Mouse (Mus musculus) liver, embryonic 14 days (tissue): ENCODE data around the gene Krtap3-1. TPM values are rescaled to one million over a fixed set of nuclear protein-coding genes. Genes with fewer than 3 reads are reported as not detected.

Experiments used
- polyA plus RNA-seq: library from polyadenylated mRNA; depleted of rRNA; stranded (reverse); fragments of >200 nt; gene quantifications from 2 replicates; pipeline ENCODE4 v1.2.3, GENCODE M21; 2012; rRNA removed

Gene Krtap3-1
- not detected in 2 replicates for polyA plus RNA-seq

DNA sequence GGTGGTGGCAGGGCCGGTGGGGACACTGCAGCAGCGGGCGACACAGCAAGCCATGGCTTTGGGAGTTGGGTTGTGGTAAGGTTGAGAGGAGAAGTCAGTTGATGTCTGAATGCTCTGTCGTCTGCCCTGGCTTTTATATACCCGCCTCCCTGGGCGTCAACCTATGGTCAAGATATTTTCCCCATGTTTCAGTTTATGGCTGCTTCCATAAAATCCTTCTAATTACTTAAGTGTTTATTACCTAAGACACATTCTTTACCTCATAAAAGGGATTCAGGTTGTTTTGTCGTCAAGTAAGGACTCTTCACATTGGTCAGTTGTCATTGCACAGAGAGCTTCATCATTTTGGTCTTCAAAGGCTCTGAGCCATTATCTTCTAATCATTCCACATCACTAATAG is at the start of gene Krtap3-1:
Krtap3-1 (minus strand) TSS at position 101 of the 400 bp plus-strand sequence.

DNA sequence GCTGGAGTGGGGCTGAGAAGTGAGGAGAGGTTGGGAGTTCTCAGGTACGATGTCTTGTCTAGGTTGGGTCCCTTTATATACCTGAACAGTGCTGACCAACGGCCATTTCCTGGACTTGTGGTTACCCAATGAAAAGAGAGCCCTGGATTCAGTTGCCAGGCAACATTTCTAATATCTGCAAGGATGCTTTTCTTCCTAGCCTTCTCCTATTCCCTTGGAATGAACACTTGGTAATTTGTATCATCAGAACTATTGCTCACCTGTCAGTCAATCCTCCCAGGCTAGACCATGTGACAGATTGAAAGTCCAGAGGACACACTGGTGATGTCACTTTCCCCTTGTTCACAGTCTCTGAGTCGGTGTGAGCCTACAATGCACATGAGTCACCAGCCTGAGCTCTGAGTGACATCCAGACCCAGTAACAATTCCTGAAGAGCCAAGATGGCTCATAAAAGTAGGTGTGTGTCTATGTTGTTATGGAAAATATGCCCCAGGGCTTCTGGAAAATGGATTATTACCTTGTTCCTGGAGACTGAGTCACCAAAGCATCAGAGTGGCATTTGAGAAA is 48.5 kb upstream of the Krtap3-1 start, which contains the start of gene Krtap2-4:
Krtap2-4 (minus strand) TSS at position 51 of the 568 bp plus-strand sequence.

DNA sequence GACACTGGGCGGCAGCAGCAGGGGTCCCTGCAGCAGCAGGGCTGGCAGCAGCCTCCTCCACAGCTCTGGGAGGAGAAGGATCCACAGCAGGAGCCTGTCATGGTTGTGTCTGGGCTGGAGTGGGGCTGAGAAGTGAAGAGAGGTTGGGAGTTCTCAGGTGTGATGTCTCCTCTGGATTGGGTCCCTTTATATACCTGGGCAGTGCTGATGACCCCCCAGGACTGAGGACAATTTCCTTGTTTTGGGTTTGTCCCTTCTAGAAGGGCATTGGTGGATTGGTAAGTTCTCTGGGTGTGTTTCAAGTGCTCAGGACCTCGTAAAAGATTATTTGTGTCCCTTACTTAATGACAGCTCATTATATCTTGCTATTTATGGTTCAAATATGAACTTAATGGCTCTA is 43.7 kb upstream of the Krtap3-1 start, which contains the start of gene Gm11937:
Gm11937 (minus strand) TSS at position 101 of the 400 bp plus-strand sequence.

DNA sequence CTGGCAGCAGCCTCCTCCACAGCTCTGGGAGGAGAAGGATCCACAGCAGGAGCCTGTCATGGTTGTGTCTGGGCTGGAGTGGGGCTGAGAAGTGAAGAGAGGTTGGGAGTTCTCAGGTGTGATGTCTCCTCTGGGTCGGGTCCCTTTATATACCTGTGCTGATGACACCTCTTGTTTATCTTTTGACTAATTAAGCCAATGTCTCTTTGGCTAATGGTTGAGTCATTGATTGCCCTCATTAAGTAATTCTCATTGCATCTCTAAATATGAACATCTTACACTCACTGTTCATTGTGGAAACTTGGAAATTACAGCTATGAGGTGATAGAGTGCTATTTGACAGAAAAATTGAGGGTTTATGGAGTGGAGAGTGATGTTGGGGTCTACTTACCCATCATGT is 36.8 kb upstream of the Krtap3-1 start, which contains the start of gene Gm11938:
Gm11938 (minus strand) TSS at position 101 of the 400 bp plus-strand sequence.

DNA sequence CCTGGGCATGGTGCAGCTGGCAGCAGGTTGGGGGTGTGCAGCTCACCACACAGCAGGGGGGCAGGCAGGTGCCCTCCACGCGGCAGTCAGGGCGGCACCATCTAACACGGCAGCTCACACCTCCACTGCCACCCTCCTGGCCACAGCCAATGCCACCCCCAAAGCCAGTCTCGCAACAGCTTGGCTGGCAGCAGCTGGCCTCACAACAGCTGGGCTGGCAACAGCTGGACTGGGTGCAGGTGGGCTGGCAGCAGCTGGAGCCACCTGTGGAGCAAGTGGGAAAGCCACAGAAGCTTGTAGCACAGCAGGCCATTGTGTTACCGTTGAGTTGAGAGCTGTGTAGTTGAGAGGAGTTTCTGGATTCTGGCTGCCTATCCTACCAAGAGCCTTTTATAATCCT is 31.3 kb upstream of the Krtap3-1 start, which contains the start of gene Krtap9-3:
Krtap9-3 (minus strand) TSS at position 364 of the 400 bp plus-strand sequence.

DNA sequence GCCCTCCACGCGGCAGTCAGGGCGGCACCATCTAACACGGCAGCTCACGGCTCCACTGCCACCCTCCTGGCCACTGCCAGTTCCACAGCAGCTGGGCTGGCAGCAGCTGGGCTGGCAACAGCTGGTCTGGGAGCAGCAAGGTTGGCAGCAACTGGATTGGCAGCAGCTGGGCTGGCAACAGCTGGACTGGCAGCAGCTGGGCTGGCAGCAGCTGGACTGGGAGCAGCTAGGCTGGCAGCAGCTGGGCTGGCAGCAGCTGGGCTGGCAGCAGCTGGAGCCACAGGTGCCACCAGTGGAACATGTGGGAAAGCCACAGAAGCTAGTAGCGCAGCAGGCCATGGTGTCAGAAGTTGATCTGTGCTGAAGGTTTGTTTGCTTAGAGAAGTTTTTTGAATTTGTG is 24.6 kb upstream of the Krtap3-1 start, which contains the start of gene Krtap1-3:
Krtap1-3 (minus strand) TSS at position 359 of the 400 bp plus-strand sequence.

DNA sequence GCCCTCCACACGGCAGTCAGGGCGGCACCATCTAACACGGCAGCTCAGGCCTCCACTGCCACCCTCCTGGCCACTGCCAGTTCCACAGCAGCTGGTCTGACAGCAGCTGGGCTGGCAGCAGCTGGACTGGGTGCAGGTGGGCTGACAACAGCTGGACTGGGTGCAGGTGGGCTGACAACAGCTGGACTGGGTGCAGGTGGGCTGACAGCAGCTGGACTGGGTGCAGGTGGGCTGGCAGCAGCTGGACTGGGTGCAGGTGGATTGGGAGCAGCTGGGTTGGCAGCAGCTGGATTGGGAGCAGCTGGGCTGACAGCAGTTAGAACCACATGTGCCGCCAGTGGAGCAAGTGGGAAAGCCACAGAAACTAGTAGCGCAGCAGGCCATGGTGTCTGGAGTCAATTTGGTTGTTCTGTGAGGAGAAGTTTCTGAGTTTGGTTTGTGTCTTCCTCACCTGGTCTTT is 16.8 kb upstream of the Krtap3-1 start, which contains the start of gene Krtap1-4:
Krtap1-4 (minus strand) TSS at position 410 of the 460 bp plus-strand sequence.

DNA sequence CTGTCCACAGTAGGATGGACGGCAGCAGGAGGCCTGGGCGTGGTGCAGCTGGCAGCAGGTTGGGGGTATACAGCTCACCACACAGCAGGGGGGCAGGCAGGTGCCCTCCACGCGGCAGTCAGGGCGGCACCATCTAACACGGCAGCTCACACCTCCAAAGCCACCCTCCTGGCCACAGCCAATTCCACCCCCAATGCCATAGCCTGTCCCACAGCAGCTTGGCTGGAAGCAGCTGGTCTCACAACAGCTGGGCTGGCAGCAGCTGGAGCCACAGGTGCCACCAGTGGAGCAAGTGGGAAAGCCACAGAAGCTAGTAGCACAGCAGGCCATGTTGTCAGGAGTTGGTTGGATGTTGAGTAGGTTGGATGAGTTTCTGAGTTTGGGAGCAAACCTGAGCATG is 14.2 kb upstream of the Krtap3-1 start, which contains the start of gene Krtap1-5:
Krtap1-5 (minus strand) TSS at position 381 of the 400 bp plus-strand sequence.

DNA sequence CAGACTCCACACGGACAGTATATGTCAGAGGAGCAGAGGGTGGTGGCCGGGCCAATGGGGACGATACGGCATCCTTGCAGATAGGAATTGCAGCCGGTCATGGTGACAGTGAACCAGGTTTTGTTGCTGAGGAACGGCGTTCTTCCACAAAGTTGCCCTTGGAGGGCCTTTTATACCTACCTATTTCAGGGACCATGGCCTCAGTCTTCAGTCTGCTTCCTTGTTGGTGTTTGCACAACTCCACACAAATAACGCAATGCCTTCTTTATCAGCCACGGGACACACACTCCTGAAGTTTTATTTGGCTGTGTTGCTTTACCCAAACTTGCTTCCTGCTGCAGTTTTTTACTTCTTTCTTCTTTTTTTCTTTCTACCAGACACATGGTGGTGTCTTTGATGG is 7.1 kb downstream of the Krtap3-1 start, which contains the start of gene Gm11939:
Gm11939 (minus strand) TSS at position 101 of the 400 bp plus-strand sequence.

DNA sequence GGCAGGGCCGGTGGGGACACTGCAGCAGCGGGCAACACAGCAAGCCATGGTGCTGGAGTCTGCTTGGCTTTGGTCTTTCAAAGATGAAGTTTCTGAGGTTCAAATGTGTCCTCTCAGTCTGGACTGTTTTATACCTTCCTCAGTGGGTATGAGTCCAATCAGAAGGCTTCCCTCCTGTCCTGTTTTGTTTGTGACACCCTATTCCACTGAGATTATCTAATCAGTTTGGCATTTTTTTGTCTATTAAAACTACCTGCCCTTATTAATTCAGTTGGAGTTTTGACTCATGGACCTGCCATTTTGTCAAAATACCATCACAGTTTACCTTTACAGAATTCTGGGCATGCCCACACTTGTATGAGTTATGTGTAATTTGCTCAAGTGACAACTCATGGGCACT is 9.7 kb downstream of the Krtap3-1 start, which contains the start of gene Krtap3-2:
Krtap3-2 (minus strand) TSS at position 101 of the 400 bp plus-strand sequence.

DNA sequence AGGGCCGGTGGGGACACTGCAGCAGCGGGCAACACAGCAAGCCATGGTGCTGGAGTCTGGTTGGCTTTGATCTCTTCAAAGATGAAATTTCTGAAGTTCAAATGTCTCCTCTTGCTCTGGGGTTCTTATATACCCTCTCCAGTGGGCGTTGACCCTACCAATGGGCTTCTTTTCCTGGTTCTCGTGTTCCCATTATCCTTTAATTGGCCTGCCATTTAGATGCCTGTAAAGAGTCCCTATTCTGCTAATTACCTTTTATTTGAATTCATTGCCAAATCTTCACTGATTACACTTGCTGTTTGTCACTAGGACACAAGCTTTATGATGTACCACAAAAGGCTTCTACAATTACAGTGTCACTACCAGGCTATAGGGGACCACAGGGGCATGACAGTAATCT is 15.7 kb downstream of the Krtap3-1 start, which contains the start of gene Krtap3-3:
Krtap3-3 (minus strand) TSS at position 101 of the 400 bp plus-strand sequence.

DNA sequence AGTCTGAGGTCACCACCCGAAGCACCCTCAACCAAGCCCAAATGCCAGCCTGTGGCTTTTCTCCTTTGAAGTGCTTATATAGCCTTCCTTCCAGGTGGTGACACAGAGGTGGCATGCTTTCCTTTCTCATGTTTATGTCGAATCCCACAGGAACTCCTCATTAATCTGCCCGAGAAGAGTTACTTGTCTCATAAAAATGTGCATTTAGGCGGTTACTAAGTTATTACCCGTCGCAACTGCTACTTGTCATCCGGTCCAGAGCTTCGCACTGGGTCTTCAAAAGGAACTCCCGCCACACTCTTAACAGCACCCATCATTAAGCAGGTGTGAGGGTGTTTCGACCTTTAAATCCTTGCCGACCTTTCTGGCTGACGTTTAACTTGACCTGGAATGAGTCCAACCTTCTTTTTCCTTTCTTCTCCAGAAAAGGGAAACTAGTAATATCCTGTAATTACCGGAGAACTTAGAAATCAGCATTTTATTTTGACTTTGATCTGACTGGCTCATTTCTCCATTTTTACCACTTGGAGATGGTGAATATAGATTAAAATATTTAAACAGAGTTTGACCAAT is 45.1 kb downstream of the Krtap3-1 start, which contains the start of gene Krt39:
Krt39 (minus strand) TSS at position 51 of the 573 bp plus-strand sequence.

Other genes starting within 250 kb of the Krtap3-1 start
- gene Krt25, start 243.7 kb downstream of the Krtap3-1 start, polyA plus RNA-seq = 0.01 TPM in 1 of 2 replicates, not detected in the other
- not detected in 2 replicates for gene Krt26, start 228.7 kb downstream of the Krtap3-1 start, polyA plus RNA-seq
- gene Krt27, start 215.5 kb downstream of the Krtap3-1 start, polyA plus RNA-seq = not detected in 2 replicates
- gene Krt28, start 191.7 kb downstream of the Krtap3-1 start, polyA plus RNA-seq = 0.06 TPM in 1 of 2 replicates, not detected in the other
- gene Krt10, start 177.3 kb downstream of the Krtap3-1 start, polyA plus RNA-seq = 1.2 and 1.3 TPM in 2 replicates
- 0.03 and 0.05 TPM in 2 replicates for gene Krt12, start 144.4 kb downstream of the Krtap3-1 start, polyA plus RNA-seq
- gene Krt20, start 128.5 kb downstream of the Krtap3-1 start, polyA plus RNA-seq = 16.0 and 17.2 TPM in 2 replicates
- 0.40 and 0.45 TPM in 2 replicates for gene Krt23, start 73.5 kb downstream of the Krtap3-1 start, polyA plus RNA-seq
- gene Krt39, start 45.3 kb downstream of the Krtap3-1 start, polyA plus RNA-seq = not detected in 2 replicates
- gene Krt40, start 23.5 kb downstream of the Krtap3-1 start, polyA plus RNA-seq = not detected in 2 replicates
- not detected in 2 replicates for gene Krtap3-3, start 15.8 kb downstream of the Krtap3-1 start, polyA plus RNA-seq
- gene Krtap3-2, start 9.8 kb downstream of the Krtap3-1 start, polyA plus RNA-seq = not detected in 2 replicates
- not detected in 2 replicates for gene Gm11939, start 7.2 kb downstream of the Krtap3-1 start, polyA plus RNA-seq
- not detected in 2 replicates for gene Krtap1-5, start 14.4 kb upstream of the Krtap3-1 start, polyA plus RNA-seq
- gene Krtap1-4, start 17.0 kb upstream of the Krtap3-1 start, polyA plus RNA-seq = not detected in 2 replicates
- gene Krtap1-3, start 24.7 kb upstream of the Krtap3-1 start, polyA plus RNA-seq = not detected in 2 replicates
- not detected in 2 replicates for gene Krtap9-3, start 31.5 kb upstream of the Krtap3-1 start, polyA plus RNA-seq
- gene Gm11938, start 36.7 kb upstream of the Krtap3-1 start, polyA plus RNA-seq = not detected in 2 replicates
- gene Gm11937, start 43.6 kb upstream of the Krtap3-1 start, polyA plus RNA-seq = not detected in 2 replicates
- not detected in 2 replicates for gene Krtap2-4, start 48.2 kb upstream of the Krtap3-1 start, polyA plus RNA-seq
- not detected in 2 replicates for gene Gm11562, start 53.8 kb upstream of the Krtap3-1 start, polyA plus RNA-seq
- not detected in 2 replicates for gene Krtap4-1, start 61.6 kb upstream of the Krtap3-1 start, polyA plus RNA-seq
- not detected in 2 replicates for gene Krtap4-2, start 68.5 kb upstream of the Krtap3-1 start, polyA plus RNA-seq
- not detected in 2 replicates for gene Krtap4-7, start 77.5 kb upstream of the Krtap3-1 start, polyA plus RNA-seq
- not detected in 2 replicates for gene Gm11555, start 83.6 kb upstream of the Krtap3-1 start, polyA plus RNA-seq
- not detected in 2 replicates for gene Gm11563, start 92.3 kb upstream of the Krtap3-1 start, polyA plus RNA-seq
- not detected in 2 replicates for gene Krtap4-6, start 99.3 kb upstream of the Krtap3-1 start, polyA plus RNA-seq
- gene Gm14190, start 124.1 kb upstream of the Krtap3-1 start, polyA plus RNA-seq = not detected in 2 replicates
- gene Gm14180, start 167.7 kb upstream of the Krtap3-1 start, polyA plus RNA-seq = not detected in 2 replicates
- gene Gm11595, start 206.3 kb upstream of the Krtap3-1 start, polyA plus RNA-seq = not detected in 2 replicates
- gene Krtap4-8, start 214.1 kb upstream of the Krtap3-1 start, polyA plus RNA-seq = not detected in 2 replicates
- gene Krtap4-9, start 218.6 kb upstream of the Krtap3-1 start, polyA plus RNA-seq = not detected in 2 replicates
- not detected in 2 replicates for gene Gm11596, start 226.8 kb upstream of the Krtap3-1 start, polyA plus RNA-seq
- gene Gm11569, start 232.3 kb upstream of the Krtap3-1 start, polyA plus RNA-seq = not detected in 2 replicates
- not detected in 2 replicates for gene Gm11554, start 237.8 kb upstream of the Krtap3-1 start, polyA plus RNA-seq
- not detected in 2 replicates for gene Krtap4-13, start 243.3 kb upstream of the Krtap3-1 start, polyA plus RNA-seq
- gene Gm11564, start 249.0 kb upstream of the Krtap3-1 start, polyA plus RNA-seq = not detected in 2 replicates